Mouse (Mus musculus) small intestine, adult 2 months (tissue): Measurements from ENCODE around the gene Sertad2. TPM values are rescaled to one million over a fixed set of nuclear protein-coding genes. Genes with fewer than 3 reads are reported as not detected.

Experiments used
- H3K27ac ChIP-seq: fragments of 200-500 bp; 2 replicates; pipeline ENCODE4 v1.5.1; 2012; ENCODE audit warnings: low read depth, low read length, control low read depth, inconsistent platforms; ENCODE audit not compliant: insufficient read depth
- H3K27me3 ChIP-seq: fragments of 200-500 bp; 2 replicates; pipeline ENCODE4 v1.6.1; 2012; ENCODE audit warnings: mild to moderate bottlenecking, moderate library complexity, low read length, inconsistent platforms; ENCODE audit not compliant: control insufficient read depth, insufficient read depth
- H3K36me3 ChIP-seq: fragments of 200-500 bp; 2 replicates; pipeline ENCODE4 v1.6.1; 2012; ENCODE audit warnings: mild to moderate bottlenecking, low read length, control low read depth, inconsistent platforms; ENCODE audit not compliant: control insufficient read depth, insufficient read depth
- H3K4me1 ChIP-seq: fragments of 200-500 bp; 2 replicates; pipeline ENCODE4 v1.6.1; 2012; ENCODE audit warnings: low read length, inconsistent platforms, mixed read lengths; ENCODE audit not compliant: control insufficient read depth, insufficient read depth, insufficient read length
- H3K4me3 ChIP-seq: fragments of 200-500 bp; 2 replicates; pipeline ENCODE4 v1.5.1; 2012; ENCODE audit warnings: low read depth, mild to moderate bottlenecking, control low read depth, inconsistent platforms, low read length, moderate library complexity
- CTCF ChIP-seq: fragments of 200-500 bp; IDR thresholded peaks from 2 replicates; pipeline ENCODE4 v1.5.1; 2012; ENCODE audit warnings: low read depth, mild to moderate bottlenecking, control low read depth, inconsistent platforms, low read length, moderate library complexity, mixed read lengths; ENCODE audit not compliant: insufficient replicate concordance, insufficient read length; ENCODE audit errors: extremely low read depth
- POLR2A ChIP-seq: fragments of 200-500 bp; IDR thresholded peaks from 2 replicates; pipeline ENCODE4 v1.6.1; 2012; ENCODE audit warnings: low read depth, mild to moderate bottlenecking, control low read depth, inconsistent platforms, low read length, moderate library complexity
- WGBS: fragments of 180-500 bp; shearing (Covaris S2); methylation state at CpG from one replicate; pipeline ENCODE4 v1.1.7; 2018; 5-methylcytosine and 5-hydroxymethylcytosine counted together
- polyA plus RNA-seq: library from polyadenylated mRNA; depleted of rRNA; stranded (reverse); fragments of >200 nt; gene quantifications from 2 replicates; pipeline ENCODE4 v1.2.3, GENCODE M21; 2012

Gene Sertad2
- polyA plus RNA-seq, 1 experiment = 47.8 TPM

DNA sequence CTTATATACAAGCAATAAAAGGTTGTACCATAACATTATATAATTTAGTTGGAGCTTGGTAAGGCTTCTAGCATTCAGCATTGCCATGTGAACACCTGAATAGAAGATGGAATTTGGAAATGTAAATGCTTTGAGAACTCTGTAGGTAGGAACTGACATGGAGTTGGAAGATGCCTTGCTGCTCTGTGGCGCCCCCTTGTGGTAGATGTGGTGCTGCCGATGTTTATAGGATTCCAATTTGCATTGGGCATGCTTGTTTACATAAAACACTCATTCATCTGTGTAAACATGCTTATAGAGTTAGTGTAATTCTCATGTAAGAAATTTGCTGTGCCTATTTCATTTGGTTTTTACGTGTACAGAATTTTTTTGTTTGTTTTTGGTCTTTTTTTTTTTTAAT, 95.8 kb downstream of the Sertad2 start:
- Histone ChIP-seq H3K27me3 (no peaks in the 10 kb centered on the region), H3K4me1 (peaks cover 10% of the 10 kb centered on the region), H3K27ac (no peak overlapping the region), H3K4me3 (no peak overlapping the region), H3K36me3 (no peaks in the 10 kb centered on the region)
- TF ChIP-seq CTCF (peak; percentile 94; the same call in 1 of the 2 replicates), POLR2A (no peak)
- WGBS = 13% methylated on average over 3 of the region's 3 CpGs

GRCm38 (mm10) chr11:20639918-20640447, 96.9 kb downstream of the Sertad2 start:
- WGBS = 50% methylated on average over 11 of the region's 11 CpGs
- no peak for TF ChIP-seq CTCF
- no peak for TF ChIP-seq POLR2A
- H3K27ac ChIP-seq = no peak overlapping the region
- no peak overlapping the region for H3K4me3 ChIP-seq
- H3K4me1 ChIP-seq = peaks cover 9% of the 10 kb centered on the region
- H3K27me3 ChIP-seq = no peaks in the 10 kb centered on the region
- H3K36me3 ChIP-seq = no peaks in the 10 kb centered on the region

- TF ChIP-seq POLR2A = no peak
- no peak for TF ChIP-seq CTCF
- WGBS = 85% methylated on average over 5 of the region's 5 CpGs
- Histone ChIP-seq H3K36me3 (no peaks in the 10 kb centered on the region), H3K4me3 (no peak overlapping the region), H3K27me3 (no peaks in the 10 kb centered on the region), H3K4me1 (peaks cover 5% of the 10 kb centered on the region), H3K27ac (no peak overlapping the region)
These were observed 99.3 kb downstream of the Sertad2 start for GRCm38 (mm10) chr11:20642321-20642720.

GRCm38 (mm10) chr11:20643161-20643560, 100.1 kb downstream of the Sertad2 start:
- Histone ChIP-seq H3K27ac (no peak overlapping the region), H3K27me3 (no peaks in the 10 kb centered on the region), H3K4me1 (peaks cover 5% of the 10 kb centered on the region), H3K4me3 (no peak overlapping the region), H3K36me3 (peaks cover 1% of the 10 kb centered on the region)
- 55% methylated on average over 5 of the region's 5 CpGs for WGBS
- TF ChIP-seq POLR2A = no peak
- no peak for TF ChIP-seq CTCF

GRCm38 (mm10) chr11:20644166-20644565, 101.1 kb downstream of the Sertad2 start:
- H3K4me1 ChIP-seq = peaks cover 5% of the 10 kb centered on the region
- no peak overlapping the region for H3K27ac ChIP-seq
- H3K36me3 ChIP-seq = peaks cover 8% of the 10 kb centered on the region
- H3K27me3 ChIP-seq = no peaks in the 10 kb centered on the region
- TF ChIP-seq CTCF (no peak), POLR2A (no peak)
- WGBS = 67% methylated on average over 1 of the region's 1 CpGs
- no peak overlapping the region for H3K4me3 ChIP-seq

DNA sequence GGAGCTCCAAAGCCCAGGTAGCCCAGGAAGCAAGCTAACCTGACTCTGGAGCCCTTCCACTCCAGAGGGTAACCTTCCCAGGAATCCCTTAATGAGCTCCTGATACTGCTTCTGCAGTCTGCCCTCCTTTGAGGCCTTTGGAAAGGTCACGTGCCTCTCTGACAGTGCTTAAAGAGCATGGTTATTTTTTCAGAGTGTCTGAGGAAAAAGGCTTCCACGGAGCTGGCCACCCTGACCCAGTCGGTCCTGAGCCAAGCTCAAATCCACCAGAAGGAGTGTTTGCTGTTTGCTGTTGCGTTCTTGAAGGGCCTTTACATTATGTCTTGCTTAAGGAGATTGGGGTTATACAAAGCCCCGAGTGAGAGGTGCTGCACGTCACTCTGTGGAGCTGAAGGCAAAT, 101.8 kb downstream of the Sertad2 start:
- no peak overlapping the region for H3K4me3 ChIP-seq
- 79% methylated on average over 6 of the region's 6 CpGs for WGBS
- TF ChIP-seq POLR2A (no peak), CTCF (no peak)
- H3K36me3 ChIP-seq = peaks cover 13% of the 10 kb centered on the region
- no peak overlapping the region for H3K27ac ChIP-seq
- peaks cover 5% of the 10 kb centered on the region for H3K4me1 ChIP-seq
- no peaks in the 10 kb centered on the region for H3K27me3 ChIP-seq

GRCm38 (mm10) chr11:20645521-20645920, 102.5 kb downstream of the Sertad2 start:
- TF ChIP-seq POLR2A (no peak), CTCF (no peak)
- Histone ChIP-seq H3K27me3 (no peaks in the 10 kb centered on the region), H3K4me3 (no peak overlapping the region), H3K27ac (no peak overlapping the region; the same call in 1 of the 2 replicates), H3K4me1 (peaks cover 5% of the 10 kb centered on the region; the same call in 1 of the 2 replicates), H3K36me3 (peaks cover 18% of the 10 kb centered on the region)
- WGBS = 68% methylated on average over 3 of the region's 3 CpGs
